Mouse (Mus musculus) layer of hippocampus, adult 8-10 months (tissue): ENCODE results near the gene Lamb1. TPM values are rescaled to one million over a fixed set of nuclear protein-coding genes. Genes with fewer than 3 reads are reported as not detected.

Source experiments
- DNase-seq, 2 experiments: peaks; one replicate each; pipeline ENCODE4 v3.0.0; 2022; ENCODE audit warnings: low spot score in 2 of 2
- total RNA-seq, 4 experiments: library from RNA; stranded (reverse); gene quantifications; 2 replicates each; pipeline ENCODE4 v1.2.4; 2022

Lamb1 gene
- total RNA-seq, 4 experiments from 2014 or later: 32.9 to 38.1 (median 35.4) TPM

- no peak for DNase-seq
These were observed 12.8 kb upstream of the Lamb1 start for GRCm38 (mm10) chr12:31252259-31252658.

GRCm38 (mm10) chr12:31254978-31255377 is 10.1 kb upstream of the Lamb1 start:
- no peak for DNase-seq

DNA sequence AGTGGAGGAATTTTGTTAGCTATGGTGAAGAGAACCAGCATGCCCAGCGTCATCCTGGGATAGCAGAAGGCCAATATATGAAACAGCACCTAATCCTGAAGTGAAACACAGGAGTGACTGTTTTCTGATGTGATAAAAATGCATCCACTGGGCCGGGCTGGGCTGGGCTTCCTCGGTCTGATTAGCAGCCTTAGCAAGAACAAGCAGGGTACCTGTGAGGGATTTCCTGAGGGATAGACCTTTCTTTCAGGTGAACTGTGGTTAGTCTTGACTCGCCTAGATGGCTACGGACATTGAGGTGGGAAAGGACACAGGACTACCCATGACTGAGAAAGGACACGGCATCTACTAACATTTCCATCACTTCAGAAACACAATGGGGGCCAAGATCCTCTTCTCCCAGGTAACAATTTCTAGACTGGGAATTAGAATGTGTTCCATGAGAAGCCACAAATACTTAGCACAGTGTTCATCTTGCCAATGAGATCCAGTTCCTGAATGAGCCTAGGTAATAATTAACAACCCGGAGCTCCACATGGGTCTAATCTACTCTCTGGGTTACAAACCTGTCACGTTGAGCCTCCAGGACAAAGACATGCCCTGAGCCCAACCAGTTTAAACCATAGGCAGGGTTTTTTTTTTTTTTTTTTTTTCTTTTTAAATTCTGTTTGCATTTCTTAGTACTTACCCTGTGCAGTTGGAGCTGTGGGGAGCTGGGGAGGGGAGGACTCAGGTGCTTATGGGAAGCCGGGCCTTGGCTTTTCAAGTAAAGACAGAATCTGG is 8.7 kb upstream of the Lamb1 start:
- DNase-seq: no peak

DNA sequence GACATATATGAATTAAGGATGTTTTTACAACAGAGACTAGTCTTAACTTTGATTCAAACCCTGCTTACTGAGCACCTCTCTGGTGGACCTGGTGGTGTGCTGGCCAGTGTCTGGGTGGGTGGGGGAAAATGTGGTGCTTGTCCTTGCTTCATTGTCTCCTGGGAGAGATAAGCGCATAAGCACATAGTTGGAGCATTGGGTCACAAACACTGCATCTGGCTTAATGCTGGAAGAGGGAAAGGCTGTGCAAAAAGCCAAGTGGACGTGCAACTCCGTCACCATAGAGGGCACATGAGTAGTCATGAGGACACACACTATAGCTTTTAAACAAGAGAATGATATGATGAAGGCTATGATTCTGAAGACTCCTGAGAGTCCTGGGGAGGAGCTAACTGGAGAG is 3.2 kb upstream of the Lamb1 start:
- no peak for DNase-seq

- DNase-seq: no peak
These were observed 1.1 kb upstream of the Lamb1 start for GRCm38 (mm10) chr12:31263921-31264320.

GRCm38 (mm10) chr12:31265722-31266431 is 843 bp downstream of the Lamb1 start:
- peak; percentile 28 to 32 for DNase-seq

DNA sequence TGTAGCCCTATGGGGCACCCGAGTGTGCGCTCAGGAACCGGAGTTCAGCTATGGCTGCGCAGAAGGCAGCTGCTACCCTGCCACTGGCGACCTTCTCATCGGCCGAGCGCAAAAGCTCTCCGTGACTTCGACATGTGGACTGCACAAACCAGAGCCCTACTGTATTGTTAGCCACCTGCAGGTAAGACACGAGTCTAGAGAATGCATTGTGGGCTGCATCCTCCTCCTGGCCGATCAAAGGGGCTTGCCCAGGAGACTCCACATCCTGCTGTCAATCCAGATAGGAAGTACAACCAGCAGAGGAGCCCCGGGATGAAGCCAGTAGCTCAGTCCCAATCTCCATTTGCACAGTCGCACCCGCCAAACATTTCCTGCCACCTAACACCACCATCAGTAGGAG is 1.7 kb downstream of the Lamb1 start:
- no peak for DNase-seq

- DNase-seq: no peak
These were observed 2.3 kb downstream of the Lamb1 start for GRCm38 (mm10) chr12:31267363-31267762.

- DNase-seq: no peak
These were observed 3.3 kb downstream of the Lamb1 start for GRCm38 (mm10) chr12:31268315-31268714.

DNA sequence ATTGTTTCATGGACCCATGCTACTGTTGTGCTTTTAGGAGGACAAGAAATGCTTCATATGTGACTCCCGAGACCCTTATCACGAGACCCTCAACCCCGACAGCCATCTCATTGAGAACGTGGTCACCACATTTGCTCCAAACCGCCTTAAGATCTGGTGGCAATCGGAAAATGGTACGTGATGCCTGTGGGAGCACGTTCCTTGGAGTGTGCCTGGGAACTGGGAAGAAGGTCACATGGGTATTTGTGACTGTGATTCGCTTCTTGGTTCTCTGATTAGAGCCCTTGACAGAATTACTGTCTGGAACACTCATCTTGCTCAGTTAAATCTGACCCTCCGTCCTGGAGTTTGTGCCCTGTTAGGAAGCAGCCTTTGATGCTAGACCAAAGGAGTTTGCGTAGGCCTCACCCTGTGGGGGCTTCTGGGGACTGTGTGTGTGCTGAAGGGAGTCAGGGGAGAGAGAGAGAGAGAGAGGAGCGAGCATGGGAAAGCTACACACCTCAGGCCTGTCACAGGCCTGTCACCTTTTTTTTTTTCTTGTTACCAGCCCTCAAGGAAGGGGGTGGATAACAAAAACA is 4.1 kb downstream of the Lamb1 start:
- DNase-seq: no peak

GRCm38 (mm10) chr12:31270361-31270760 is 5.3 kb downstream of the Lamb1 start:
- DNase-seq: no peak

GRCm38 (mm10) chr12:31270776-31271175 is 5.7 kb downstream of the Lamb1 start:
- DNase-seq: no peak

GRCm38 (mm10) chr12:31271361-31272011 is 6.5 kb downstream of the Lamb1 start:
- DNase-seq: no peak

DNA sequence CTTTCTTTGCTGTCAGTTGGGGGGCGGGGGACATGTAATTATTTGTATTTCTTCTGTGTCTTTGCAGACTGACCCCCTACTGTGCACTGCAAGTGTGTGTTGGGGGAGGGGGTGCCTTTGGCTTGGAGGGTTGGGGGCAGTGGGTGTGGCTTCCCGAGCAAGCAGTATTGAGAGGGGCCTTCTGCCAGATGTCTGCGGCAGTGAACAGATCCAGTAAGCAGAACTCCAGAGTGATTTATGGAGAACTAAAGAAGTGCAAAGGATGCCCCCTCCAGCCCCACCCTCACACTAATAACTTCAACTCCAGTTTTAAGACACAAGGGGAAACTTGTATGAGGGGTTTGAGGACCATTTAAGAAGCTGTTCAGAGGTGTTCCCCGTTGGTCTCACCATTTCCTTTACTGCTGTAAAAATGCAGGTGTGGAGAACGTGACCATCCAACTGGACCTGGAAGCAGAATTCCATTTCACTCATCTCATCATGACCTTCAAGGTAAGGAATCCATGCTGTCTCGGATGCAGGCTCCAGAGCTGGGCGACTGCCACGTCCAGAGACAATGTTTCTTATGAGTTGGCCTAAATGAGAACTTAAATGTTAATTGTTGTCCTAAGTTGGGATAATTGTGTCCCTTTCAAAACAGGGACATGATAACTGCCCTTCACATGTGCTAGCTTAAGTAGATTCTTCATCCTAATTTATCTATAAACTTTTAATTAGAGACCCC is 7.1 kb downstream of the Lamb1 start:
- DNase-seq: no peak

DNA sequence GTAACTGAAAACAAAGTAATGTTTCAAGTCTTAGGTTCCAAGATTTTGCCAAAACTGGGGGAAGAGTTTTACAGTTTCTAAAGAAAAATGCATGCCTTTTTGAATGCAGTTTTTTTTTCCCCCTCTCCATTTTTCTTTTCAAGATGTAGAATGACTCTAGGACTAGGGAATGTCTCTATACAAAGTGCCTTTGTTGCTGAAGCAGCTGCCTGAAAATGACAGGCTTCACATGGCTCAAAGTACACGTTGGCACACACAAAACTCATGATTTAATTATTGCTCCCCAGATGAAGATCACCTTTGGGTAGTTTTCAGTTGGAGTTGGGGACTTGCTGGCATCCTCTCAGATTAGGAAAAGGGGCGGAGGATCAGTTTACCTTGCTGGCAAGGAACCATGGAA is 7.8 kb downstream of the Lamb1 start:
- no peak for DNase-seq

- DNase-seq: no peak
These were observed 8.6 kb downstream of the Lamb1 start for GRCm38 (mm10) chr12:31273646-31274045.

DNA sequence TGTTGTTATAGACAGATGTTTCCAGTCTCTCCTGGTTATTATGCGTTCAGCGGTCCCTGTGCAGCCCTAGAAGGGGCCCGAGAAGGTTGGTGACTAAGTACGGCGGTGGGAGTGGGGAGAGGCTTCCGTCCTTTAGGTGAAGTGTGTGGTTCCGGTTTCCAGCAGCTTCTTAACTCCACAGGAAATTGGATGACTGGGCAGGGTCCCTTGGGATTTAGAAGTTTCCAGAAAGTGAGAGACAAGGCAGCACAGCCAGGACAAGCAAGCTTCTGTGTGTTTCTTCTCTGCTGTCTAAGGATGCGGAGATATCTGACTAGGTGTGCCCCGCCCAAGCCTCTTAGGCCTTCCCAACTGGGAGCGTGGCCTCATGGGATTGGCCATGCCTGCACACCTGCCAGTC is 10.4 kb downstream of the Lamb1 start:
- no peak for DNase-seq

DNA sequence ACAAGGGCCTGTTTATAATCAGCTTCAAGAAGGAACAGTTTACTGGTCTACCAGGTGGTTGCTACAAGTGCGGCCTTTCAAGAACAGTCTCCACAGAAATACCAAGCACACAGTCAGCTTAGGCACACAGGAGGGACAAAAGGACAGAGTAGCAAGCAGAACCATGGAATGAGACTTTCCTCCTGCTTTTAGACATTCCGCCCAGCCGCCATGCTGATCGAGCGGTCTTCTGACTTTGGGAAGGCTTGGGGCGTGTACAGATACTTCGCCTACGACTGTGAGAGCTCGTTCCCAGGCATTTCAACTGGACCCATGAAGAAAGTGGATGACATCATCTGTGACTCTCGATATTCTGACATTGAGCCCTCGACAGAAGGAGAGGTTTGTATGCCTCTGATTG is 13.2 kb downstream of the Lamb1 start:
- no peak for DNase-seq

DNA sequence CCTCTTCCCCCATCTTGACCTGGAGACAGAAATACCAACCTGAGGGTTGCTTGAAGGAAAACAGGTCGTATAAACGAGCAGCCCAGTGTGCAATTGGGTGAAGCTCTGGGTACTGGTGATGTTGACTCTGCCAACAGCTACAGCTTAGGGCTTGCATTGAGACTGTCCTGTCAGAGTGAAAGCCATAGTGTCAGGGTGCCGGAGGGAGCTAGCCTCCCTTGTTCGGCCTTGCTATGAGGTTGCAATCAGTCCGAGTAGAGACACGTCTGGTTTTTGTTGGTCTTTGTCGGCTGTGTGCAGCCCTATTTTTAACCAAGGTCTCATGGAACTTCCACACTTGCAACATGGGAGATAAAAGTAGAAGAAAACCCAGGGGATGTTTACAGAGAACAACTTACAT is 15.3 kb downstream of the Lamb1 start:
- DNase-seq: no peak

- DNase-seq: no peak
These were observed 16.1 kb downstream of the Lamb1 start for GRCm38 (mm10) chr12:31281100-31281591.

DNA sequence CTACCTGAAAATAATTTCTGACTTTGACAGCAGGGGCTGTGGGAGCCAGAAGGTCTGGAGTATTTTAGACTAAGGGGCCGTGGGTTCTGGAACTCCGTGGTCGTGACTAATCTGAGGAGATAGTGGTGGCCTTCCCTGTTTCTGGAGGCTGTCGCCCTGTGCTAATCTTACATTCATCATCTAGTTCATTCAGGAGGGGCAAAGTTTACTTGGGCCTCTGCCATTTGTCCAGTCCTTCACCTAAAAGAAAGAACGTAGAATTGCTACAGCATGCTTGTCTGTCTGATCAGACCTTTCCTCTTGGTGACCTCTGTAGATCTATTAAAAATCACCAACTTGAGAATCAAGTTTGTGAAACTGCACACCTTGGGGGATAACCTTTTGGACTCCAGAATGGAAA is 17.2 kb downstream of the Lamb1 start:
- DNase-seq: no peak
